Mouse (Mus musculus): Measurements from ENCODE around the gene Rnf149. TPM values are rescaled to one million over a fixed set of nuclear protein-coding genes. Genes with fewer than 3 reads are reported as not detected.

The Rnf149 gene
- total RNA-seq, 4 experiments from 2014 or later, result 27.0 to 37.2 (median 30.8) TPM

- peak; percentile 60 to 70 for DNase-seq (ENCODE audit: low spot score in 2 of 2)
Observed at GRCm38 (mm10) chr1:39576431-39577243, 568 bp downstream of the Rnf149 start.

GRCm38 (mm10) chr1:39575778-39576375 lies 1.3 kb downstream of the Rnf149 start:
- no peak for DNase-seq (ENCODE audit: low spot score in 2 of 2)

DNA sequence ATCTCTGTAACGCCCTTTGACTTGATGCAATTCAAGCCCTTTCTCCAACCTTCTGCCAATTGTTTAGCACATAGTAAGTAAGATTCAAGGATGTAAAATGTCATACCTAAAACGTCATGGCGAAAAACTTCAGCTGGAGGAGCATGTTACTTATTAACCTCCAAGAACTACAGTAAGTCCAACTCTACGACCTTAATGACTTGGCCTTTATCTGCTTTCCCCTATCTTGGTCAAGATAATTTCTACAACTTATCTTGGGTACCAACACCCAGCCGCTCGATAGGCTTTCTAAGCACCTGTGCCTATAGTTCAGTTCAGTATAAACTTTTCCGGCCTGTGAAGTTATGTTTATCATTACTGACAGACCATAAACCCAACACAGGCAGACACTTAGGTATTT lies 3.3 kb downstream of the Rnf149 start:
- DNase-seq (ENCODE audit: low spot score in 2 of 2), result no peak

GRCm38 (mm10) chr1:39571653-39572052 lies 5.6 kb downstream of the Rnf149 start:
- DNase-seq (ENCODE audit: low spot score in 2 of 2), result no peak

GRCm38 (mm10) chr1:39568079-39568478 lies 9.1 kb downstream of the Rnf149 start:
- DNase-seq (ENCODE audit: low spot score in 2 of 2), result no peak

GRCm38 (mm10) chr1:39564603-39565002 lies 12.6 kb downstream of the Rnf149 start:
- no peak for DNase-seq (ENCODE audit: low spot score in 2 of 2)

DNA sequence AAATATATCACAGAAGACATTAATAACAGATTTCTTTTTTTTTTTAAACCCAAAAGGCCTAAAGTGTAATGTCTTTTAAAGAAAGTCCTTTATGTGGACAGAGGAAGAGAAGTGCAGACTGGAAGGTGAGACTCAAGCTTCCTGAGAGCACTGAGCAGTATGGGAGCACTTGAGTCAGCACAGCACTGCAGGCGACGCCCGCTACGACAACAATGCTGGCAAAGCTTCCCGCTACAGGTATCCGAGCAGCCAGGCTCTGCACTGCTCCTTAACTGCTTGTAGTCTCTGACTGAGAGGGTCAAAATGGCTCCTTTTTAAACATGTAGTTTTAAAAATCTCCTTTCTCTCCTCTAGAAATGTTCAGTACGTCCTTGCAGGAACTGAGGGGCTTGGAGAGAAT lies 14.0 kb downstream of the Rnf149 start:
- DNase-seq (ENCODE audit: low spot score in 2 of 2), result no peak

DNA sequence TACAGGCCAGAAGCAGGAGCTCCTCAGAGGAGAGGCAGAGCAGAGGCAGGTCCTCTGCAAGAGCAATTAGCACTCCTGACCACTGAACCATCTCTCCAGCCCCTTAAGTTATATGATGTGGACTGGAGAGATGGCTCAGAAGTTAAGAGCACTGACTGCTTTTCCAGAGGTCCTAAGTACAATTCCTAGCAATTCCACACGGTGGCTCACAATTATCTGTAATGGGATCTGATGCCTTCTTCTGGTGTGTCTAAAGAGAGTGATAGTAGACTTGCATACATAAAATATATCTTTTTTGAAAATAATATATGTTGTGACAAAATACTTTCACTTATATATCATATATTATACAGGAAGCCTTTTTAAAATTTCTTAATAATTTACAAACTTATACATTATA lies 15.3 kb downstream of the Rnf149 start:
- DNase-seq (ENCODE audit: low spot score in 2 of 2), result no peak

DNA sequence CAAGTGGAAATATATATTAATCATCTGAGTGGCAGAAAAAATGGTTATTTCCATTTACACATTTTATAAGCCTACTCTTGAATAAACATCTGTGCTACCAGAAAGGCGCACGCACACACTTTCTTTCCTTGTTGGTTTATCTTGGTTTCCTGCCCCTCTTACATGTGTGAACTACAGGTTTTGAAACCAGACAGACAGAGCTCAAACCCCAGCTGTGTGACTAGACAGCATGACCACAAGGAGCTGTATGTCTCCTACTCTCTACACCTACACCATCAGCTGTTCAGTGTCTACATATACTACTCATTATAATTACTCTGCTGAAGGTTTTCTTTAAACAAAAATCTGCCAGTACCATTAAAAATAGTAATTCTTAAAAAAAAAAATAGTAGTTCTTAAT lies 18.2 kb downstream of the Rnf149 start:
- no peak for DNase-seq (ENCODE audit: low spot score in 2 of 2)

DNA sequence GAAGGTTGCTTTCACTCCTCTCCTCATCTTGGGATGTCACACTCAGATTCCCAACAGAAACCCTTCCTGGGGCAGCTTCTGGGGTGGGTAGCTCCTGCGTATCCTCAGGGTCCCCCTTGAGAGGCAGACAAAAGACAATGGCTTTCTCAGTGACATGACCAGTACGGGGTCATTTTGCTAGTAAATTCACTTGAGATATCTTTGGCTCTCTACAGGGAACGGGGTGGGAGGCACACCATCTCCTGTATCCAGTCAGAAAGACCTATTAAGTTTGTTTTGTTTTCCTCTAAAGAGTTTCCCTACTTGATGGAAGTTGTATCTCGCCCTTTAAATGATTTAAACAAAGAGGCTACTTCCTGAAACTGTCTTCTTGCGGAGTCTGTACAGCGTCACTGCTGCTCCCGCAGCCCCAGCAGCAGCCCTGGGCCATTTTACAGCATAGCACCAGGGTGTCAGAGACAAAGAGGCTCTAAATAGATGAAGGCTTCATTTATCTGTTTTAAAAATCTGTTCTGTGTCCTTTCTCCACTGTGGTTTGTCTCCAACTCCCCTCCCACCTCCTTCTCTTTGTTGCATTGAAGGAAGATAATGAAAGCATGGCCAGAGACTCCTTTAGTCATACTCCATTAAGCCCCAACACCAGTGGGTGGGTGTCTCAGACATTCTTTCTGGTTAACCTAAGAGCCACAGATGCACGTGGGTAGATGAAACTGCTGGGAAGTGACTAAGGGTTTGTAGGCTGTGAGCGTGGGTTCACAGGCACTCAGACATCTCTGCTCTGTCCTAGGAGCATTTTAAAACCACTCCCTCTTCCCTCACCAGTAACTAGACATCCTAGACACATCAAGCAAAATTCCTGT lies 21.4 kb downstream of the Rnf149 start:
- DNase-seq (ENCODE audit: low spot score in 2 of 2), result peak in 1 of 2 experiments; percentile 94

GRCm38 (mm10) chr1:39549831-39550230 lies 27.4 kb downstream of the Rnf149 start:
- no peak for DNase-seq (ENCODE audit: low spot score in 2 of 2)

GRCm38 (mm10) chr1:39547238-39547637 lies 30.0 kb downstream of the Rnf149 start:
- no peak for DNase-seq (ENCODE audit: low spot score in 2 of 2)

GRCm38 (mm10) chr1:39546160-39546866 lies 30.9 kb downstream of the Rnf149 start:
- no peak for DNase-seq (ENCODE audit: low spot score in 2 of 2)

DNA sequence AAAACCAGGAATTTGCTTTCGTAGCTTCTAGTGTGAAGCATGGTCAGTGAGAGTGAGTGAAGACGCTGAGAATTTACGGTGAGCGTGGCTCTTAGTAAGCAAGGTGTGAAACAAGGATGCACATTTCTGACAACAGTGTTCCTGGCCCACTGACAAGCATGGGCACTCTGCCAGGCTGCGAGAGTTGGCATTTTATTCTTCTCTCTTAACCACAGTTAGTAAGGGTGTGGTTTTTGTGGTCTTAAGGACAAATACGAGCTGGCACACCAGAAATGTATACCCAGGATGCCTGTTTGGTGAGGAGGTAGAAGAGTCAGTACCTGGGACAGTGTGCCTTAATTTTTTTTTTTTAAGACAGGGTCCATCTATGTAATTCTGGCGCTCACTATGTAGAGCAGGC lies 31.6 kb downstream of the Rnf149 start:
- no peak for DNase-seq (ENCODE audit: low spot score in 2 of 2)

GRCm38 (mm10) chr1:39540592-39540991 lies 36.6 kb downstream of the Rnf149 start:
- no peak for DNase-seq (ENCODE audit: low spot score in 2 of 2)

GRCm38 (mm10) chr1:39537631-39538380 lies 39.4 kb downstream of the Rnf149 start:
- no peak for DNase-seq (ENCODE audit: low spot score in 2 of 2)

DNA sequence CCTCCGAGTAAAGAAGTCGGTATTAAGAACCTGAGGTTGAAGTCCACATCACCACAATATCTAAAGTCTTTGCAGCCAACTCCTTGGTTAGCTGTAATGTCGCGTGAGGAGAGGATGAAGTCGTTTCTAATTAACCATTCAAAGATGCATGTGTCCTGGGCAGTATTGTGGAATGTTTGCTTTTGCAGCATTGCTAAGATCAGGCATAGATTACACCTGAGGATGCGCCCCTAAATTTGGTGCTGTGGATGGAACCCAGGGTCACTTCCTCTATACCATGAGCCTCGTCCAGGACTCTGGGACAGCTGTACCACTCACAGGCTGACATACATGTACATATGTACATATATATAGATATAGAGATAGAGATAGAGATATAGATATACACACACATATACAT lies 40.5 kb downstream of the Rnf149 start:
- DNase-seq (ENCODE audit: low spot score in 2 of 2), result no peak

DNA sequence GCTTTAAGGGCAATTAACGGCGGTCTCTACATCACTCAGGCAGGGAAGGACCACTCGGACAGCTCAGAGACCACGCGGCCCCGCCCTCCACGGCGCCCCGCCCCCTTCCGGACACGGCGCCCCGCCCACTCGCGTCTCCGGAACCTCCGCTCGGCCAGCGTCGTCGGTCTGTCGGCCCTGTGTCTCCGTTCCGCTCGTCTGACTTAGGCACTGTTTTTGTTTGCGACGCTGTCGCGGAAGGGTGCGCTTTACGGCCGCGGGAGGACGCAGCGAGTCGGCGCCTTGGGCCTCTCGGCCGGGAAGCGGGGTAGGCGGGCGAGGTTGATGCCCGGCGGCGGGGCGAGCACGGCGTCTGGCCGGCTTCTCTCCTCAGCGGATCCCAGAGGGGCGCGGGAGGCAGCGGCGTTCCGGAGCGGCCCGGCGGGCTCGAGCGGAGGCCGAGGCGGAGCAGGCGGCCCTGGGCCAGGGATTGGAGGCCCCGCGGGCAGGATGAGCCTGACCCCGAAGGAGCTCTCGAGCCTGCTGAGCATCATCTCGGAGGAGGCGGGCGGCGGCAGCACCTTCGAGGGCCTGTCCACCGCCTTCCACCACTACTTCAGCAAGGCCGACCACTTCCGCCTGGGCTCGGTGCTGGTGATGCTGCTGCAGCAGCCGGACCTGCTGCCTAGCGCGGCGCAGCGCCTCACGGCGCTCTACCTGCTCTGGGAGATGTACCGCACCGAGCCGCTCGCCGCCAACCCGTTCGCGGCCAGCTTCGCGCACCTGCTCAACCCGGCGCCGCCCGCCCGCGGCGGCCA lies 41.5 kb downstream of the Rnf149 start:
- DNase-seq (ENCODE audit: low spot score in 2 of 2), result peak; percentile 98 to 99

DNA sequence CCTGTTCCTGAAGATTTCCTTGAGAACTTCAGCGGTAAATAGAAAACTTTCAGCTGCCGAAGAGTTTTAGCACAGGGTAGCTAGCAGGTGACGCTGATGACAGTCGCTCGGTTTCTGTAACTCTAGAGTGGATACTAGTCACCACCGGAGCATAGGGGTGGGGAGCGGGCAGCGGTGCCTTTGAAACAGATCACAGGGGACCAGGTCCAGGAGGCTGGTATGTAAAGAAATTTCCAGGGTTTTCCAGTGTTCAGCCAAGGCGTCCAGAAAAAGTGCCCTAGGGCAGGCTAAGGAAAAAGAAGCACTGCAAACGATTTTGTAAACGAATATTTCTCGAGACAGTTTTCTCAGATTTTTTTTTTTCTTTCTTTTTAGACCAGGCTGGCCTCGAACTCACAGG lies 42.4 kb downstream of the Rnf149 start, which contains the start of gene Cnot11:
Gene Cnot11, plus strand, starts transcription at position 162 of the 400 bp plus-strand sequence.
- DNase-seq (ENCODE audit: low spot score in 2 of 2), result no peak

DNA sequence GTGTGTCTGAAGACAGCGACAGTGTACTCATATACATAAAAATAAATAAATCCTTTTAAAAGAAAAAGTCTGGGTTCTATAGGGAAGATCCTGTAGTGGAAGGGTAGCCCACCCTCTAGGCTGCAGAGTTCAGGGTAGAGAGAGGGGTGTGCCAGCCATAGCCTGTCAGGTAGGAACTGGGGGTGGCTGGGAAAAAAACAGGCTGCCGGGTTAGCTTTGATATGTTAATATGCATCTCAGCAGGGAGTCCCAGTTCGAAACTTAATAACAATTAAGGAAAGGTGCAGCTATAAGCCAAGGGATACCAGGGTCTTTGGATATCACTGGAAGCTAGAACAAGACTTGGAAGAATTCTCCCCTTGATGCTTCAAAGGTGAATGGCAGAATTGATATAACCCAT lies 43.3 kb downstream of the Rnf149 start:
- no peak for DNase-seq (ENCODE audit: low spot score in 2 of 2)

Data from left cerebral cortex, adult 8-10 months (tissue).